Mouse (Mus musculus): ENCODE results near the gene Msrb2. TPM values are rescaled to one million over a fixed set of nuclear protein-coding genes. Genes with fewer than 3 reads are reported as not detected.

Msrb2 gene
- total RNA-seq, 2 experiments from 2014 or later: 29.9 to 31.6 TPM

- H3K27ac ChIP-seq: no peak overlapping the region
- no peak for TF ChIP-seq CTCF (conservative IDR thresholded peaks at IDR 0.05)
- DNase-seq (ENCODE audit: low spot score in 2 of 2): no peak
- no peak overlapping the region for H3K4me3 ChIP-seq
Measured at GRCm38 (mm10) chr2:19366426-19366825, 4.8 kb upstream of the Msrb2 start.

GRCm38 (mm10) chr2:19367114-19367513 lies 4.1 kb upstream of the Msrb2 start:
- Histone ChIP-seq H3K4me3 (no peak overlapping the region), H3K27ac (no peak overlapping the region)
- DNase-seq (ENCODE audit: low spot score in 2 of 2): no peak
- TF ChIP-seq CTCF (conservative IDR thresholded peaks at IDR 0.05): no peak

- no peak for DNase-seq (ENCODE audit: low spot score in 2 of 2)
- Histone ChIP-seq H3K4me3 (no peak overlapping the region), H3K27ac (no peak overlapping the region)
- peak; percentile 70 for TF ChIP-seq CTCF (conservative IDR thresholded peaks at IDR 0.05)
Measured at GRCm38 (mm10) chr2:19373695-19374094, 2.5 kb downstream of the Msrb2 start.

GRCm38 (mm10) chr2:19380446-19380950 lies 9.3 kb downstream of the Msrb2 start:
- DNase-seq (ENCODE audit: low spot score in 2 of 2): no peak
- no peak for TF ChIP-seq CTCF (conservative IDR thresholded peaks at IDR 0.05)
- Histone ChIP-seq H3K27ac (no peak overlapping the region), H3K4me3 (no peak overlapping the region)

- DNase-seq (ENCODE audit: low spot score in 2 of 2): no peak
- TF ChIP-seq CTCF (conservative IDR thresholded peaks at IDR 0.05): no peak
- Histone ChIP-seq H3K4me3 (no peak overlapping the region), H3K27ac (no peak overlapping the region)
Measured at GRCm38 (mm10) chr2:19380986-19381385, 9.7 kb downstream of the Msrb2 start.

GRCm38 (mm10) chr2:19382206-19382605 lies 11.0 kb downstream of the Msrb2 start:
- TF ChIP-seq CTCF (conservative IDR thresholded peaks at IDR 0.05): no peak
- DNase-seq (ENCODE audit: low spot score in 2 of 2): no peak
- H3K4me3 ChIP-seq: no peak overlapping the region
- H3K27ac ChIP-seq: no peak overlapping the region

GRCm38 (mm10) chr2:19383006-19383405 lies 11.8 kb downstream of the Msrb2 start:
- no peak for TF ChIP-seq CTCF (conservative IDR thresholded peaks at IDR 0.05)
- no peak for DNase-seq (ENCODE audit: low spot score in 2 of 2)
- Histone ChIP-seq H3K27ac (no peak overlapping the region), H3K4me3 (no peak overlapping the region)

GRCm38 (mm10) chr2:19385772-19386171 lies 14.5 kb downstream of the Msrb2 start:
- Histone ChIP-seq H3K27ac (no peak overlapping the region), H3K4me3 (no peak overlapping the region)
- DNase-seq (ENCODE audit: low spot score in 2 of 2): no peak
- TF ChIP-seq CTCF (conservative IDR thresholded peaks at IDR 0.05): no peak

- H3K4me3 ChIP-seq: no peak overlapping the region
- DNase-seq (ENCODE audit: low spot score in 2 of 2): no peak
- no peak overlapping the region for H3K27ac ChIP-seq
- TF ChIP-seq CTCF (conservative IDR thresholded peaks at IDR 0.05): no peak
Measured at GRCm38 (mm10) chr2:19388329-19389103, 17.3 kb downstream of the Msrb2 start.

GRCm38 (mm10) chr2:19390411-19391143 lies 19.3 kb downstream of the Msrb2 start:
- no peak for TF ChIP-seq CTCF (conservative IDR thresholded peaks at IDR 0.05)
- H3K27ac ChIP-seq: no peak overlapping the region

GRCm38 (mm10) chr2:19391649-19392048 lies 20.4 kb downstream of the Msrb2 start:
- Histone ChIP-seq H3K27ac (no peak overlapping the region), H3K4me3 (no peak overlapping the region)
- no peak for DNase-seq (ENCODE audit: low spot score in 2 of 2)
- TF ChIP-seq CTCF (conservative IDR thresholded peaks at IDR 0.05): no peak

More at GRCm38 (mm10) chr2:19390411-19391143, 19.3 kb downstream of the Msrb2 start:
- no peak overlapping the region for H3K4me3 ChIP-seq
- no peak for DNase-seq (ENCODE audit: low spot score in 2 of 2)

- Histone ChIP-seq H3K27ac (peak overlapping the region; percentile 71), H3K4me3 (no peak overlapping the region)
- DNase-seq (ENCODE audit: low spot score in 2 of 2): peak in 1 of 2 experiments; percentile 29
- TF ChIP-seq CTCF (conservative IDR thresholded peaks at IDR 0.05): no peak
Measured at GRCm38 (mm10) chr2:19392793-19393192, 21.6 kb downstream of the Msrb2 start.

- no peak for DNase-seq (ENCODE audit: low spot score in 2 of 2)
- no peak overlapping the region for H3K4me3 ChIP-seq
- no peak overlapping the region for H3K27ac ChIP-seq
- TF ChIP-seq CTCF (conservative IDR thresholded peaks at IDR 0.05): no peak
Measured at GRCm38 (mm10) chr2:19405409-19405808, 34.2 kb downstream of the Msrb2 start.

All from layer of hippocampus, adult 2 months (tissue).